Mouse (Mus musculus): ENCODE results near the gene Wfdc13. TPM values are rescaled to one million over a fixed set of nuclear protein-coding genes. Genes with fewer than 3 reads are reported as not detected.

Gene Wfdc13
- polyA plus RNA-seq (2017; shearing (Covaris generic)) = not detected

DNA sequence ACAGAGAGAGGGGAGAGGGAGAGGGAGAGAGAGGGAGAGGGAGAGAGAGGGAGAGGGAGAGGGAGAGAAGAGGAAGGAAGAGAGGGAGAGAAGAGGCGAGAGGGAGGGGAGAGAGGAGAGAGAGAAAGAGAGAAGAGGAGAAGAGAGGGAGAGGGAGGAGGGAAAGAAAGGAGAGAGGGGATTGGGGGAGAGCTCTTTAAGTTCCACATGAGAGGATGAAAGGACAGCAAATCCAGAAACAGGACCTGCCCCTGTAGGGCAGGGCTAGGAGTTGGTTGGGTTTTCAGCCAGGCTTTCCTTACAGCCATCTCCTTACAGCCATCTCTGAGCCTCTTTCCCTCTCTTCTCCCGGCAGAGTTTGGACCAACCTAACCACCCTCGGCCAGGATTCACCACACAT lies at the start of gene Wfdc13:
Gene Wfdc13, plus strand, starts transcription at position 301 of the 400 bp plus-strand sequence.

DNA sequence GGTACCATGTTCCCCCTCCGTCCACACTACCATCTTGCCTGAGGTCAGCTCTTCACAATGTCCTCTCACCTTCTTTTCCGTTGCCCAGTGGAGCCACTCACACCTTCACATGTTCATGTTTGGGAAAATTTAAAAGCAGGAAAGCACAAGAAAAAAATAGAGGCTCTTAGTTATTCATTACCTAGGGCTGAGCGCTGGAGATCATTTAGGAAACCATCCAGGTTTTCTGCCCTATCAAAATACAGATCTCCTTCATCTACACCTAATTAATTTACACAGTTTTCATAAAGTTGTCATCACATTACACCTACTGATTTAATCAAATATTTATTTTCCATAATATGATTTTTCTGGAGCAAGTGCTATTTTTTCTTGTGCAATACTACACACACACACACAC lies 46.2 kb upstream of the Wfdc13 start, which contains the start of gene Wfdc16:
Gene Wfdc16, minus strand, starts transcription at position 101 of the 400 bp plus-strand sequence.

DNA sequence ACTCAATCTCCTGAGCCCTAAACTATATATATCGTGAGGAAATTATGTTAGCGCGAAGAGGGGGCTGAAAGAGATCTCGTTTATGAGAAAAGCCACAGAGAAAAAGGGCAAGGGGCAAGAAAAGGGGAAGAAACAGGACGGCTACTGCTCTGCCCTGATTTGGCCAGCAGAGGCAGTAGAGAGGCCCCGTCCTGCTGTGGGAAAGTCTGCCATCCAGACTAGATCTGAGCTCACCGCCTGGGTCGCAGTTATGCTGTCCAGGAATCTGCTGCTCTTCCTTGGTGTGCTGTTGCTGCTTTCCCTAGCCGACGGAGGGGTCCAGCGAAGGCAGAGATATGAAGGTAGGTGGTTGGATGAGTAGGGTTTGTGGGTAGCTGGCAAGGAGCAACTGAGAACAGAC lies 29.0 kb upstream of the Wfdc13 start, which contains the start of gene Wfdc10:
Gene Wfdc10, plus strand, starts transcription at position 189 of the 400 bp plus-strand sequence.

DNA sequence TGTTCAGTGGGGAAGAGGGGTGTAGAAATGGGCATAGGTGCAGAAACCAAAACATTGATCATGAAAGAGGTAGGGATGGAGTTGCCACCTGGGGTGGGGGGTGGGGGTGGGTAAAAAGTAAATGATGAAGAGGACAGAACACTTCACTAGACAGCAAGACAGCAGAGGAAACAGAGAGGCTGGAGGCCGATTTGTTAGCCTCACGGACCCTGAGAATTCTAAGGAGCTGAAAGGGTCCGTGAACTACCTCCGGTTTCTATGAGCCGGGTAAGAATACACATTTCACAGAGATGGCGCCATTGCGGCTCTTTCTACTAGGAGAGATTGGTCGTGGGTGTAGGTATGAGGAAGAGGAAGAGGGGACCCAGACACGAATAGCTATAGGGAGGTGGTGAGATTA lies 28.4 kb upstream of the Wfdc13 start, which contains the start of gene Wfdc9:
Gene Wfdc9, minus strand, starts transcription at position 101 of the 400 bp plus-strand sequence.

DNA sequence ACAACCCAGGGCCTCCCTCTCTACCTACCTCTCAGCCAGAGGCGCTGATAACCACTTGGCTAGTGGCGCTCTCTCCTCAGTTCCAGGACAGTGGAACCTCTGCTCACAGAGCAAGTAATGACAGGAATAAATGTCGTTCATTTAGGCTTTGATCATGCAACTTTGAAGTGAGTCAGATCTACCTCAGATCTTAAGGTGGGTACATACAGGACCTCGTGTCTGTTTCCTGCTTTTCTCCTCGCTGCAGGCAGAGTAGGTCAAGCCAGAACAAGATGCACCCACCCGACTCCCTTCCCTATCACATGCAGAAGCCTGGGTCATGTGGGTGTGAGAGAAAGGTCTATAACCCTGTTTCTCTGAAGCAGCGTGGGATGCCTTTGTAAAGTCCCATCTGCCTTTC lies 10.9 kb upstream of the Wfdc13 start, which contains the start of gene Wfdc11:
Gene Wfdc11, minus strand, starts transcription at position 101 of the 400 bp plus-strand sequence.

DNA sequence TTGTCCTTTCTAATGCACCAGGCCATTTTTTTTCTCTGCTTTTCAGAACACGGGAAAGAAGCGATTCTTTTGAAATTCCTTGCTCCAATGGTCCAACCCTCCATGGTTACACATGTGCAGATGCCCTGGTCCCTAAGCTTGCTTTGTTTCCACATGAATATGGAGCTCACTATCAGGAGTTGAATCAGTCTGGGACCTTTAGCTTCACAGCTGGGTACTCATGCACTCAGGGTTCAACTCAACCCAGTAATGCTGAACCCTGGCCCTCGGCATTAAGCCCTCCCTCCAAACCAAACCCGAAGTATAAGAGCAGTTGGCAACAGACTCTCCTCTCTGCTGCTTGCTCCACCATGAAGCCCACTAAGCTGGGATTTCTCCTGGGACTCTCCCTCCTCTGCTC lies 13.3 kb downstream of the Wfdc13 start, which contains the start of gene Spint4:
Gene Spint4, plus strand, starts transcription at position 301 of the 400 bp plus-strand sequence.

DNA sequence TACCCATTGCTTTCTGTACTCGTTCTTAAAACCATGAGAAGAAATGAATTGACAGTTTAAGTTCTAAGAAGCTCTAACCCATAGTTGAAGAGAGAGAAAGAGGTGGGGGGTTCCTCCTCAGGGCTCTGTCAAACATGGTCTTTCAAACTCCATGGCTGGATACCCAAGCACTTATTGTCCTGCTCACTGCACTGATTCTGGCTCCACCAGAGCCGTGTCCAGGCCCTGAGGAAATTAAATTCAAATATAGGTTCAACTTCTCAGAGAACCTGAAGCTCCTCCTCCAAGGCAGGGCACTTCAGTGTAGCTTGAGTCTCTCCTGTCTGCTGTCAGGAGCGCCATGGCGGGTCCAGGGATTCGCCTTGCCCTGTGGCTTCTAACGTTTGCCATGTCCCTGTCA lies 30.1 kb downstream of the Wfdc13 start, which contains the start of gene Spint5:
Gene Spint5, plus strand, starts transcription at position 301 of the 400 bp plus-strand sequence.

Other genes with a start within 250 kb of the Wfdc13 start
- 0.32 TPM for gene Sdc4, start 241.2 kb upstream of the Wfdc13 start, polyA plus RNA-seq (2017; shearing (Covaris generic))
- gene Sys1, start 228.1 kb upstream of the Wfdc13 start, polyA plus RNA-seq (2017; shearing (Covaris generic)) = 101 TPM
- 5.4 TPM for gene Gm20458, start 224.1 kb upstream of the Wfdc13 start, polyA plus RNA-seq (2017; shearing (Covaris generic))
- gene Trp53tg5, start 211.4 kb upstream of the Wfdc13 start, polyA plus RNA-seq (2017; shearing (Covaris generic)) = not detected
- gene Dbndd2, start 199.0 kb upstream of the Wfdc13 start, polyA plus RNA-seq (2017; shearing (Covaris generic)) = 0.53 TPM
- 16.2 TPM for gene Pigt, start 187.6 kb upstream of the Wfdc13 start, polyA plus RNA-seq (2017; shearing (Covaris generic))
- not detected for gene Wfdc2, start 122.7 kb upstream of the Wfdc13 start, polyA plus RNA-seq (2017; shearing (Covaris generic))
- gene Spint3, start 111.6 kb upstream of the Wfdc13 start, polyA plus RNA-seq (2017; shearing (Covaris generic)) = not detected
- not detected for gene Wfdc6a, start 99.7 kb upstream of the Wfdc13 start, polyA plus RNA-seq (2017; shearing (Covaris generic))
- gene Eppin, start 91.5 kb upstream of the Wfdc13 start, polyA plus RNA-seq (2017; shearing (Covaris generic)) = not detected
- gene Wfdc6b, start 71.6 kb upstream of the Wfdc13 start, polyA plus RNA-seq (2017; shearing (Covaris generic)) = not detected
- not detected for gene Wfdc8, start 71.5 kb upstream of the Wfdc13 start, polyA plus RNA-seq (2017; shearing (Covaris generic))
- not detected for gene Wfdc16, start 46.3 kb upstream of the Wfdc13 start, polyA plus RNA-seq (2017; shearing (Covaris generic))
- not detected for gene Wfdc10, start 29.1 kb upstream of the Wfdc13 start, polyA plus RNA-seq (2017; shearing (Covaris generic))
- not detected for gene Wfdc9, start 28.5 kb upstream of the Wfdc13 start, polyA plus RNA-seq (2017; shearing (Covaris generic))
- gene Wfdc11, start 11.0 kb upstream of the Wfdc13 start, polyA plus RNA-seq (2017; shearing (Covaris generic)) = not detected
- not detected for gene Spint4, start 13.4 kb downstream of the Wfdc13 start, polyA plus RNA-seq (2017; shearing (Covaris generic))
- not detected for gene Spint5, start 30.2 kb downstream of the Wfdc13 start, polyA plus RNA-seq (2017; shearing (Covaris generic))
- not detected for gene Wfdc3, start 60.8 kb downstream of the Wfdc13 start, polyA plus RNA-seq (2017; shearing (Covaris generic))
- 68.5 TPM for gene Dnttip1, start 60.9 kb downstream of the Wfdc13 start, polyA plus RNA-seq (2017; shearing (Covaris generic))
- gene Ube2c, start 84.8 kb downstream of the Wfdc13 start, polyA plus RNA-seq (2017; shearing (Covaris generic)) = 0.45 TPM
- not detected for gene Tnnc2, start 94.9 kb downstream of the Wfdc13 start, polyA plus RNA-seq (2017; shearing (Covaris generic))
- gene Snx21, start 100.7 kb downstream of the Wfdc13 start, polyA plus RNA-seq (2017; shearing (Covaris generic)) = 5.0 TPM
- gene Acot8, start 119.8 kb downstream of the Wfdc13 start, polyA plus RNA-seq (2017; shearing (Covaris generic)) = 24.1 TPM
- 2.2 TPM for gene Zswim3, start 120.0 kb downstream of the Wfdc13 start, polyA plus RNA-seq (2017; shearing (Covaris generic))
- 21.6 TPM for gene Zswim1, start 137.6 kb downstream of the Wfdc13 start, polyA plus RNA-seq (2017; shearing (Covaris generic))
- gene Spata25, start 143.4 kb downstream of the Wfdc13 start, polyA plus RNA-seq (2017; shearing (Covaris generic)) = not detected
- gene Ctsa, start 147.8 kb downstream of the Wfdc13 start, polyA plus RNA-seq (2017; shearing (Covaris generic)) = 109 TPM
- gene Neurl2, start 148.3 kb downstream of the Wfdc13 start, polyA plus RNA-seq (2017; shearing (Covaris generic)) = 1.9 TPM
- 0.31 TPM for gene Pltp, start 172.6 kb downstream of the Wfdc13 start, polyA plus RNA-seq (2017; shearing (Covaris generic))
- gene Pcif1, start 194.2 kb downstream of the Wfdc13 start, polyA plus RNA-seq (2017; shearing (Covaris generic)) = 160 TPM
- gene Zfp335, start 226.7 kb downstream of the Wfdc13 start, polyA plus RNA-seq (2017; shearing (Covaris generic)) = 48.9 TPM